Mouse (Mus musculus) hindbrain, embryonic 11.5 days (tissue): ENCODE measurements around the gene Tpst1. TPM values are rescaled to one million over a fixed set of nuclear protein-coding genes. Genes with fewer than 3 reads are reported as not detected.

Source experiments
- ATAC-seq: fragments of 200-750 bp; cut with Nextera tagmentation; 2 replicates; pipeline ENCODE4 v1.8.0; 2017; ENCODE audit warnings: mild to moderate bottlenecking, moderate TSS enrichment, moderate library complexity; ENCODE audit not compliant: low FRiP score
- DNase-seq: peaks from one replicate; pipeline ENCODE4 v3.0.0-alpha.2; 2015; ENCODE audit warnings: low spot score
- H3K27ac ChIP-seq: fragments of 300-500 bp; sonication (generic); 2 replicates; pipeline ENCODE4 v1.5.1; 2014; ENCODE audit warnings: mild to moderate bottlenecking, low read depth, low read length
- H3K27me3 ChIP-seq: fragments of 300-500 bp; sonication (generic); 2 replicates; pipeline ENCODE4 v1.6.1; 2014; ENCODE audit warnings: mild to moderate bottlenecking, low read length, moderate library complexity, mixed read lengths; ENCODE audit not compliant: control insufficient read depth, insufficient read depth
- H3K36me3 ChIP-seq: fragments of 300-500 bp; sonication (generic); 2 replicates; pipeline ENCODE4 v1.6.1; 2014; ENCODE audit warnings: mild to moderate bottlenecking, low read length, moderate library complexity, mixed read lengths; ENCODE audit not compliant: control insufficient read depth, insufficient read depth
- H3K4me1 ChIP-seq: fragments of 300-500 bp; sonication (generic); replicated peaks from 2 replicates; pipeline ENCODE4 v1.6.1; 2014; ENCODE audit warnings: low read length, mixed read lengths; ENCODE audit not compliant: control insufficient read depth, insufficient read depth
- H3K4me2 ChIP-seq: fragments of 300-500 bp; sonication (generic); replicated peaks from 2 replicates; pipeline ENCODE4 v1.6.1; 2014; ENCODE audit warnings: mild to moderate bottlenecking, low read depth, low read length
- H3K4me3 ChIP-seq: fragments of 300-500 bp; sonication (generic); 2 replicates; pipeline ENCODE4 v1.5.1; 2014; ENCODE audit warnings: low read depth, low read length
- H3K9ac ChIP-seq: fragments of 300-500 bp; sonication (generic); 2 replicates; pipeline ENCODE4 v1.6.1; 2014; ENCODE audit warnings: low read depth, low read length
- H3K9me3 ChIP-seq: fragments of 300-500 bp; sonication (generic); 2 replicates; pipeline ENCODE4 v1.6.1; 2016; ENCODE audit warnings: low read length; ENCODE audit not compliant: control insufficient read depth
- WGBS: fragments of 180-500 bp; shearing (Covaris S2); extraction: QIAGEN DNeasy Blood & Tissue Kit; methylation state at CpG from one replicate; pipeline ENCODE4 v1.1.7; 2014; 5-methylcytosine and 5-hydroxymethylcytosine counted together
- polyA plus RNA-seq: library from polyadenylated mRNA; unstranded; fragments of >200 nt; fragmentation: Nextera tagmentation; extraction: Ambion mirVana; gene quantifications from 2 replicates; pipeline ENCODE4 v1.2.1, GENCODE M21; 2014

The Tpst1 gene
- polyA plus RNA-seq, 1 experiment from 2014 or later, result 63.7 TPM

GRCm38 (mm10) chr5:130050416-130050815 lies 22.7 kb upstream of the Tpst1 start:
- H3K27ac ChIP-seq, result no peak overlapping the region
- no peaks in the 10 kb centered on the region for H3K4me1 ChIP-seq
- peaks cover 7% of the 10 kb centered on the region for H3K36me3 ChIP-seq
- no peaks in the 10 kb centered on the region for H3K27me3 ChIP-seq
- H3K9me3 ChIP-seq, result no peaks in the 10 kb centered on the region
- no peak overlapping the region for H3K4me2 ChIP-seq
- ATAC-seq, result no peak
- 72% methylated on average over 6 of the region's 6 CpGs for WGBS
- no peak for DNase-seq
- H3K9ac ChIP-seq, result no peak overlapping the region
- no peak overlapping the region for H3K4me3 ChIP-seq

- Histone ChIP-seq H3K27ac (no peak overlapping the region), H3K36me3 (peaks cover 7% of the 10 kb centered on the region), H3K4me3 (no peak overlapping the region), H3K9ac (no peak overlapping the region), H3K9me3 (no peaks in the 10 kb centered on the region), H3K27me3 (no peaks in the 10 kb centered on the region), H3K4me1 (no peaks in the 10 kb centered on the region), H3K4me2 (no peak overlapping the region)
- ATAC-seq, result no peak
- no peak for DNase-seq
- WGBS, result 87% methylated on average over 15 of the region's 15 CpGs
These were observed 21.9 kb upstream of the Tpst1 start for GRCm38 (mm10) chr5:130051073-130051860.

DNA sequence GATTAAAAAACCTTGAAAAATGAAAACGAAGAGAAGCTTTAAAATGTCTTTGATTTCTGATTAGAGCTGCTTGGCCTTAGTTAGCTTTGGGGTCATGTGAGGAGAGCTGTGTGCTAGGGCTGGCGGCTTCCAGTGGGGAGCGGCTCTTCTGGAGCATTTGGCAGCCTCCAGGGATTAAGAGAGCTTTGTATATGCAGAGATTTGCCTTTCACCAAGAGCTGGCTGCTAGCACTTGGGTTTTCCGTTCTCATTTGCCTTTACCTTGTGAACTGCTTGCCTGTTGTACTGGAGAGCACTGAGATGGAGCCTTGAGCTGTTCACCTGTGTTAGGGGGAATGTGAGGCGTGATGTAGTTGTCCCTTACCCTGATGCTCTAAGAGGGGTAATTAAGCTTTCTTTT lies 20.6 kb upstream of the Tpst1 start:
- no peaks in the 10 kb centered on the region for H3K9me3 ChIP-seq
- no peak overlapping the region for H3K4me2 ChIP-seq
- peaks cover 2% of the 10 kb centered on the region; the same call in 1 of the 2 replicates for H3K36me3 ChIP-seq
- no peak overlapping the region for H3K27ac ChIP-seq
- no peak overlapping the region for H3K4me3 ChIP-seq
- H3K4me1 ChIP-seq, result no peaks in the 10 kb centered on the region
- no peak overlapping the region for H3K9ac ChIP-seq
- DNase-seq (no peak), ATAC-seq (no peak)
- 86% methylated on average over 5 of the region's 5 CpGs for WGBS
- H3K27me3 ChIP-seq, result no peaks in the 10 kb centered on the region

DNA sequence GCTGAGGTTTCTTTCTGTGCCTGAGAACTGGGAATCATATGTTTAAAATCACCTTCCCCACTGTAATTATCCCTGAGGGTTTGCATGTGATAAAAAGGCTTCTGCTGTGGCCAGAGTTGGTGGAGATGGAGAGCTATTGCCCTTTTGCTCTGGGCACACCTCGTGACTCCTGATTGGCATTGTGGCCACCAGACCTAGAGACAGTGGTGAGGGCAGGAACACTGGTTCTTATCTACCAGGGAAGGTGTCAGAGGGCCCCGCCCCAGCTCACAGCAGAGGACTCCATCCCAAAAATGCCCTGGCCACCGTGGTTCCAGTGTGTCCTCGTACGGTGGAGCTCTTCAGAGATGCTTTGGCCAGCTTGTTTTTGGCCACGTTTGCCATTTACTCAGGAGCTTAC lies 20.2 kb upstream of the Tpst1 start:
- DNase-seq (no peak), ATAC-seq (no peak)
- peaks cover 2% of the 10 kb centered on the region; the same call in 1 of the 2 replicates for H3K36me3 ChIP-seq
- no peak overlapping the region for H3K9ac ChIP-seq
- H3K4me1 ChIP-seq, result no peaks in the 10 kb centered on the region
- no peaks in the 10 kb centered on the region for H3K27me3 ChIP-seq
- H3K27ac ChIP-seq, result no peak overlapping the region
- 92% methylated on average over 6 of the region's 6 CpGs for WGBS
- H3K4me3 ChIP-seq, result no peak overlapping the region
- H3K4me2 ChIP-seq, result no peak overlapping the region
- H3K9me3 ChIP-seq, result no peaks in the 10 kb centered on the region

GRCm38 (mm10) chr5:130055688-130056087 lies 17.4 kb upstream of the Tpst1 start:
- no peaks in the 10 kb centered on the region for H3K9me3 ChIP-seq
- no peaks in the 10 kb centered on the region for H3K27me3 ChIP-seq
- H3K4me2 ChIP-seq, result no peak overlapping the region
- peaks cover 2% of the 10 kb centered on the region; the same call in 1 of the 2 replicates for H3K36me3 ChIP-seq
- DNase-seq (no peak), ATAC-seq (no peak)
- no peaks in the 10 kb centered on the region for H3K4me1 ChIP-seq
- 89% methylated on average over 4 of the region's 4 CpGs for WGBS
- H3K4me3 ChIP-seq, result no peak overlapping the region
- no peak overlapping the region for H3K27ac ChIP-seq
- no peak overlapping the region for H3K9ac ChIP-seq

DNA sequence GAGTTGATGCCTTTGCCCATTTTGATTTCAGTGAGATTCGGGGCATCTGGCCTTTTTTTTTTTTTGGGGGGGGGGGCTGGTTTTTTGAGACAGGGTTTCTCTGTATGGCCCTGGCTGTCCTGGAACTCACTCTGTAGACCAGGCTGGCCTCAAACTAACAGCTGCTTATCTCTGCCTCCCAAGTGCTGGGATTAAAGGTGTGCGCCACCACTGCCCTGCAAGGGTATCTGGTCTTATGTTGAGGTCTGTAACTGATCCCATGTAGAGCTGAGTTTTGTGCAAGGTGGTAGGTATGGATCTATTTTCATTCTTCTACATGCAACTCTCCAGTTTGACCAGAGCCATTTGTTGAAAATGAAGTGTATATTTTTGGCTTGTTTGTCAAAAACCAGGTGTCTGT lies 16.8 kb upstream of the Tpst1 start:
- Histone ChIP-seq H3K4me3 (no peak overlapping the region), H3K9me3 (no peaks in the 10 kb centered on the region), H3K27me3 (no peaks in the 10 kb centered on the region), H3K9ac (no peak overlapping the region), H3K27ac (no peak overlapping the region), H3K4me2 (no peak overlapping the region), H3K36me3 (peaks cover 1% of the 10 kb centered on the region; the same call in 1 of the 2 replicates), H3K4me1 (no peaks in the 10 kb centered on the region)
- DNase-seq (no peak), ATAC-seq (no peak)
- WGBS, result 95% methylated on average over 2 of the region's 2 CpGs

GRCm38 (mm10) chr5:130059413-130060328 lies 13.5 kb upstream of the Tpst1 start:
- Histone ChIP-seq H3K9ac (no peak overlapping the region), H3K27ac (0 out of 2 replicates have a peak overlapping the region, but pooled peaks have one; percentile 24), H3K4me1 (no peaks in the 10 kb centered on the region), H3K27me3 (no peaks in the 10 kb centered on the region), H3K4me3 (no peak overlapping the region), H3K9me3 (no peaks in the 10 kb centered on the region), H3K4me2 (no peak overlapping the region), H3K36me3 (no peaks in the 10 kb centered on the region)
- no peak for DNase-seq
- WGBS, result 79% methylated on average over 12 of the region's 12 CpGs
- ATAC-seq, result no peak

GRCm38 (mm10) chr5:130060329-130060665 lies 12.8 kb upstream of the Tpst1 start:
- DNase-seq, result no peak
- no peak overlapping the region for H3K9ac ChIP-seq
- no peak overlapping the region for H3K4me3 ChIP-seq
- 92% methylated on average over 4 of the region's 4 CpGs for WGBS
- no peak overlapping the region for H3K27ac ChIP-seq
- no peaks in the 10 kb centered on the region for H3K27me3 ChIP-seq
- no peaks in the 10 kb centered on the region for H3K4me1 ChIP-seq
- no peak for ATAC-seq
- no peaks in the 10 kb centered on the region for H3K36me3 ChIP-seq
- H3K4me2 ChIP-seq, result no peak overlapping the region
- no peaks in the 10 kb centered on the region for H3K9me3 ChIP-seq
